Mouse (Mus musculus) stomach, postnatal 0 days (tissue): ENCODE results near the gene Cwc22. TPM values are rescaled to one million over a fixed set of nuclear protein-coding genes. Genes with fewer than 3 reads are reported as not detected.

Experiments
- ATAC-seq: fragments of 200-750 bp; cut with Nextera tagmentation; 2 replicates; pipeline ENCODE4 v1.8.0; 2017; ENCODE audit not compliant: low FRiP score, low TSS enrichment
- DNase-seq: peaks from one replicate; pipeline ENCODE4 v3.0.0-alpha.2; 2016; ENCODE audit warnings: low spot score
- H3K27ac ChIP-seq: fragments of 300-500 bp; sonication (generic); replicated peaks from 2 replicates; pipeline ENCODE4 v1.5.1; 2014; ENCODE audit warnings: mild to moderate bottlenecking, control low read depth
- H3K27me3 ChIP-seq: fragments of 300-500 bp; sonication (generic); 2 replicates; pipeline ENCODE4 v1.6.1; 2014; ENCODE audit warnings: low read length; ENCODE audit not compliant: control insufficient read depth, insufficient read depth
- H3K36me3 ChIP-seq: fragments of 300-500 bp; sonication (generic); 2 replicates; pipeline ENCODE4 v1.6.1; 2014; ENCODE audit warnings: low read length, mixed read lengths; ENCODE audit not compliant: control insufficient read depth, insufficient read depth
- H3K4me1 ChIP-seq: fragments of 300-500 bp; sonication (generic); replicated peaks from 2 replicates; pipeline ENCODE4 v1.6.1; 2014; ENCODE audit warnings: antibody characterized with exemption; ENCODE audit not compliant: control insufficient read depth, insufficient read depth
- H3K4me2 ChIP-seq: fragments of 300-500 bp; sonication (generic); replicated peaks from 2 replicates; pipeline ENCODE4 v1.6.1; 2014; ENCODE audit warnings: low read depth, mild to moderate bottlenecking, control low read depth, moderate library complexity
- H3K4me3 ChIP-seq: fragments of 300-500 bp; sonication (generic); 2 replicates; pipeline ENCODE4 v1.5.1; 2014; ENCODE audit warnings: low read depth, low read length, control low read depth
- H3K9ac ChIP-seq: fragments of 300-500 bp; sonication (generic); 2 replicates; pipeline ENCODE4 v1.6.1; 2014; ENCODE audit warnings: mild to moderate bottlenecking, low read length, control low read depth, mixed read lengths
- H3K9me3 ChIP-seq: fragments of 300-500 bp; sonication (generic); 2 replicates; pipeline ENCODE4 v1.6.1; 2016; ENCODE audit warnings: low read length; ENCODE audit not compliant: control insufficient read depth
- CTCF ChIP-seq: IDR thresholded peaks from 2 replicates; pipeline ENCODE4 v1.5.1; 2016; ENCODE audit warnings: antibody characterized with exemption, low read depth, mild to moderate bottlenecking, moderate library complexity
- EP300 ChIP-seq: optimal IDR thresholded peaks from 2 replicates; pipeline ENCODE3; 2016; ENCODE audit warnings: antibody characterized with exemption
- WGBS: fragments of 180-500 bp; shearing (Covaris S2); extraction: QIAGEN DNeasy Blood & Tissue Kit; methylation state at CpG from one replicate; pipeline ENCODE4 v1.1.7; 2014; 5-methylcytosine and 5-hydroxymethylcytosine counted together
- polyA plus RNA-seq: library from polyadenylated mRNA; unstranded; fragments of >200 nt; fragmentation: Nextera tagmentation; extraction: Ambion mirVana; gene quantifications from 2 replicates; pipeline ENCODE4 v1.2.1, GENCODE M21; 2015

Cwc22 gene
- polyA plus RNA-seq, 1 experiment from 2014 or later, result 13.7 TPM

- H3K4me3 ChIP-seq, result no peak overlapping the region
- DNase-seq, result no peak
- H3K27ac ChIP-seq, result no peak overlapping the region
- WGBS, result 70% methylated on average over 1 of the region's 1 CpGs
- ATAC-seq, result no peak
- H3K9me3 ChIP-seq, result no peaks in the 10 kb centered on the region
- TF ChIP-seq EP300 (no peak), CTCF (no peak)
- no peak overlapping the region for H3K4me2 ChIP-seq
- H3K27me3 ChIP-seq, result no peaks in the 10 kb centered on the region
- H3K4me1 ChIP-seq, result no peaks in the 10 kb centered on the region
- H3K36me3 ChIP-seq, result no peaks in the 10 kb centered on the region
- H3K9ac ChIP-seq, result no peak overlapping the region
Observed at GRCm38 (mm10) chr2:77989390-77989789, 43.2 kb upstream of the Cwc22 start.

GRCm38 (mm10) chr2:77985991-77986730, 40.0 kb upstream of the Cwc22 start:
- TF ChIP-seq EP300, result no peak
- 66% methylated on average over 2 of the region's 2 CpGs for WGBS
- DNase-seq, result no peak
- no peak overlapping the region for H3K4me3 ChIP-seq
- no peak overlapping the region for H3K27ac ChIP-seq
- H3K27me3 ChIP-seq, result no peaks in the 10 kb centered on the region
- H3K4me1 ChIP-seq, result no peaks in the 10 kb centered on the region
- ATAC-seq, result no peak
- no peaks in the 10 kb centered on the region for H3K36me3 ChIP-seq
- no peaks in the 10 kb centered on the region for H3K9me3 ChIP-seq
- no peak overlapping the region for H3K4me2 ChIP-seq
- H3K9ac ChIP-seq, result no peak overlapping the region

- H3K4me2 ChIP-seq, result no peak overlapping the region
- H3K36me3 ChIP-seq, result no peaks in the 10 kb centered on the region
- no peaks in the 10 kb centered on the region for H3K4me1 ChIP-seq
- no peak overlapping the region for H3K9ac ChIP-seq
- H3K27me3 ChIP-seq, result no peaks in the 10 kb centered on the region
- DNase-seq (no peak), ATAC-seq (no peak)
- WGBS, result 73% methylated on average over 4 of the region's 4 CpGs
- no peak for TF ChIP-seq CTCF
- no peak for TF ChIP-seq EP300
- no peak overlapping the region for H3K27ac ChIP-seq
- no peaks in the 10 kb centered on the region for H3K9me3 ChIP-seq
- H3K4me3 ChIP-seq, result no peak overlapping the region
Observed at GRCm38 (mm10) chr2:77984209-77984608, 38.0 kb upstream of the Cwc22 start.

GRCm38 (mm10) chr2:77981826-77982225, 35.7 kb upstream of the Cwc22 start:
- TF ChIP-seq EP300 (no peak), CTCF (no peak)
- WGBS, result 93% methylated on average over 4 of the region's 4 CpGs
- ATAC-seq (no peak), DNase-seq (no peak)
- Histone ChIP-seq H3K27ac (no peak overlapping the region), H3K9ac (no peak overlapping the region), H3K4me3 (no peak overlapping the region), H3K9me3 (no peaks in the 10 kb centered on the region), H3K36me3 (no peaks in the 10 kb centered on the region), H3K4me2 (no peak overlapping the region), H3K4me1 (no peaks in the 10 kb centered on the region), H3K27me3 (no peaks in the 10 kb centered on the region)

GRCm38 (mm10) chr2:77980696-77981095, 34.5 kb upstream of the Cwc22 start:
- WGBS, result 81% methylated on average over 5 of the region's 5 CpGs
- DNase-seq (no peak), ATAC-seq (no peak)
- H3K9me3 ChIP-seq, result no peaks in the 10 kb centered on the region
- TF ChIP-seq CTCF, result no peak
- no peak for TF ChIP-seq EP300
- no peak overlapping the region for H3K4me2 ChIP-seq
- no peak overlapping the region for H3K9ac ChIP-seq
- no peak overlapping the region for H3K4me3 ChIP-seq
- no peaks in the 10 kb centered on the region for H3K36me3 ChIP-seq
- H3K4me1 ChIP-seq, result no peaks in the 10 kb centered on the region
- no peak overlapping the region for H3K27ac ChIP-seq
- H3K27me3 ChIP-seq, result no peaks in the 10 kb centered on the region

GRCm38 (mm10) chr2:77979519-77979918, 33.3 kb upstream of the Cwc22 start:
- H3K4me3 ChIP-seq, result no peak overlapping the region
- H3K27ac ChIP-seq, result no peak overlapping the region
- 92% methylated on average over 2 of the region's 2 CpGs for WGBS
- no peak for ATAC-seq
- no peaks in the 10 kb centered on the region for H3K36me3 ChIP-seq
- no peaks in the 10 kb centered on the region for H3K9me3 ChIP-seq
- H3K9ac ChIP-seq, result no peak overlapping the region
- no peaks in the 10 kb centered on the region for H3K27me3 ChIP-seq
- TF ChIP-seq EP300, result no peak
- no peak for TF ChIP-seq CTCF
- no peaks in the 10 kb centered on the region for H3K4me1 ChIP-seq
- no peak for DNase-seq
- no peak overlapping the region for H3K4me2 ChIP-seq
